Mouse (Mus musculus) adrenal gland, adult (tissue): Measurements from ENCODE around the gene 6030468B19Rik.
"Not testable (repeated sequence)": the region's sequence is repeated elsewhere in the genome, so short reads cannot be mapped to it uniquely, and the experiment has no call there.

Source experiments
- DNase-seq, 2 experiments: peaks; one replicate each; pipeline ENCODE4 v3.0.0; 2022 to 2023; ENCODE audit warnings: low spot score in 1 of 2; ENCODE audit not compliant: inconsistent age in 2 of 2

6030468B19Rik gene

GRCm38 (mm10) chr11:117801650-117802049 is 4.2 kb downstream of the 6030468B19Rik start:
- no peak for DNase-seq

- no peak for DNase-seq
Measured at GRCm38 (mm10) chr11:117803166-117803688, 5.8 kb downstream of the 6030468B19Rik start.

DNA sequence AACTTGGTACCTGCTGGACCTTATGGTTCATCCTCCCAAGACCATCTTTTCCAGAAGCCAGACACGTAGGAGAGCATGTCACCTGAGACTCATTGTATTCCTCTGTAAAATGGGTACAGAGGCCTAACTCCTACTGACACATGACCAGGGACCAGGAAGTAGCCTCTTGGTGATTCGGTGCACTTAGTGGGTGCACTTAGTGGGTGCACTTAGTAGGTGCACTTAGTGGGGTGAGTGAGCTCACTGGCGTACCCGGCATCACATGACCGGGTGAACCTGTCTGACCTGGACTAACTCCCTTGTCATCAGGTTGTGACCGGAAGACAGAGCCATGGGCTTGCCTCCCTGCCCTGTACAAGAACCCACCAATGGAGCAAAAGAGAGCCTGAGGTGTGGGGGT is 9.3 kb downstream of the 6030468B19Rik start:
- DNase-seq = no peak

DNA sequence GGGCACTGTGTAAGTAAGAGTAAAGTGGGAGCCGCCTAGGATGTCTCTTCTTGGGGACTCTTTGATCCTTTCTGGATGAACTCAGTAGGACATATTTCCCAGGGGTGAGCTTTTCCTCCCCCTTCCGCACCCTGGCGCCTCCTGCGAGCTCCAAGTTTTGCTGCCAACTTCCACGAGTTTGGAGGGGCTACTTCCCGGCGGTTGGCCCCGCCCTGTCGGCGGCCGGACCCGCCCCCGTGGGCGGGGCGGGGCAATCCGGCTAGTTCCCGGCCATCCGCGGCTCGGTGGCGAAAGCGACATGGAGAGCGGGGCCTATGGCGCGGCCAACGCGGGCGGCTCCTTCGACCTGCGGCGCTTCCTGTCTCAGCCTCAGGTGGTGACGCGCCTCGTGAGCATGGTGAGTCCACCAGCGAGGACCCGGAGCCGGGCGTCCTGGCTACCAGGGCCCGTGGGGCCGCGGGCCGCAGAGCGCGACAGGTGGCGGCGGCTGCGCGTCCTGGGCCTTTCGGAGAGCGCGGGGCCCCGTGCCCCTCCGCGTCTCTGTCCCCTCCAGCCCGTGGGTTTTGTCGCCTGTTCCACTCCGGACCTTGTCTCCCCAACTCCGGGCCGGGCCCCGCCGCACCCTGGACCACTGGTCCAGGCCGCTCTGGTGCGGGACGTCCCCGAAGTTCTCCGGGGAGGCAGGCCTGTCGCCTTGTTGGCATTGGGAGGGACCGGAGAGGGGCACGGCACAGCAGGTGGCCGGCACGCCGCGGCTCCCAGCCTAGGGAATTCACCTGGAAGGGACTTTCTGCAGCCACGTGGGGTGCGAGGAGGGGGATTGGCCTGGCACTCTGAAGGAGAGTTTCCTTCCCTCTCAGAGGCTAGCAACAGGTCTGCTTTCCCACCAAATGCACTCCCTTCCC is 12.2 kb downstream of the 6030468B19Rik start, which contains the start of the genes Gm20708 and Syngr2:
Gm20708 (plus strand) TSS at position 262 of the 905 bp plus-strand sequence.
Syngr2 (plus strand) TSS at position 262 of the 905 bp plus-strand sequence.
- DNase-seq = peak; percentile 81 to 91

- DNase-seq = peak; percentile 92 to 97
Measured at GRCm38 (mm10) chr11:117810401-117811046, 13.1 kb downstream of the 6030468B19Rik start.

- DNase-seq = no peak
Measured at GRCm38 (mm10) chr11:117813867-117814266, 16.4 kb downstream of the 6030468B19Rik start.

GRCm38 (mm10) chr11:117814704-117815366 is 17.4 kb downstream of the 6030468B19Rik start:
- no peak for DNase-seq

- DNase-seq = not testable (repeated sequence)
Measured at GRCm38 (mm10) chr11:117815850-117816249, 18.4 kb downstream of the 6030468B19Rik start.

GRCm38 (mm10) chr11:117816389-117816996 is 19.0 kb downstream of the 6030468B19Rik start:
- DNase-seq = no peak

DNA sequence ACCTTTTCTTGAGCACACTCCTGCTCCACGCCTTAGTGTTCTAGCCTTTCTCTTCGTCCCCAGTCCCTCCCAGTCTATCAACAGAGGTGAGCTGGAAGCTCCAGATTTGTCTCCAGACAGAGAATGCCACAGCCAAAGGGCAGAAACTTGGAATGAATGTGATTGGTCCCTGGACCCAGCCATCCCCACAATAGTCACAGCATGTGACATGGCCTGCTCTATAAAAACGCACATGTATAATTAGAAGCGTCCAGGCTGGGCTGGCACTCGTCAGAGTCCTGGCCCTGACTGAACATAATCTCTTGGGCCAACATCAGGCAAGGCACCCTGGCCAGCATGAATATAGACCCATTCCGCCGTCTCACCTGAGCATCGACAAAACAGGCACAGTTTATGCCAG is 21.6 kb downstream of the 6030468B19Rik start:
- DNase-seq = no peak

- no peak for DNase-seq
Measured at GRCm38 (mm10) chr11:117820173-117820572, 22.7 kb downstream of the 6030468B19Rik start.

- DNase-seq = peak; percentile 49 to 82
Measured at GRCm38 (mm10) chr11:117821868-117822267, 24.4 kb downstream of the 6030468B19Rik start.

DNA sequence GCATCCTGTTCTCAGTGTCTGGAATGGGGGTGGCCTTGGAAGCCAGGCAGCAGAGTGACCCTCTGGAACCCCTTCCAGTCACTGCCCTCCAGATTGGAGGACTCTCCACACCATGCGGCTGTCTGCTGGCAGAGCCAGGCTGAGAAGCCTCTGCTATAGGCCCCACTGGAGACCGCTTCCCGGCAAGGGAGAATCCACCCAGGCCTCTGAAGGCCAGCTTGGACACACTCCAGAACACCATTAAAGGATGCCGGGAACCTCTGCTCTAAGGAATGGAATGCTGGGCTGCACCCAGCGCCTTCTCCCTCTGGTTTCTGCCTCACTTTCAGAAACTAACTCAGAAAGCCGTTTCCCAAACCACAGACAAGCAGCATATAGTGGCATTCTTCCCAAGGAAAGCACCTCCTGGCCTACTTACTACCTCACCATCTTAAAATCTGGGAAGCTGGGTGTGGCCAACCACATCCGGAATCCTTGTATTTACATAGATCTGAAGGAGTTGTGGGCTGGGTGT is 25.3 kb downstream of the 6030468B19Rik start:
- peak in 1 of 2 experiments; percentile 52 for DNase-seq

- DNase-seq = no peak
Measured at GRCm38 (mm10) chr11:117823411-117823810, 26.0 kb downstream of the 6030468B19Rik start.

- peak; percentile 83 to 94 for DNase-seq
Measured at GRCm38 (mm10) chr11:117824060-117824969, 26.9 kb downstream of the 6030468B19Rik start.

- peak; percentile 78 to 88 for DNase-seq
Measured at GRCm38 (mm10) chr11:117825333-117826101, 28.1 kb downstream of the 6030468B19Rik start, which contains the start of the genes Afmid and Tk1. TSS of gene Afmid (plus strand) at chr11:117825924. TSS of gene Tk1 (minus strand) at chr11:117826092.

DNA sequence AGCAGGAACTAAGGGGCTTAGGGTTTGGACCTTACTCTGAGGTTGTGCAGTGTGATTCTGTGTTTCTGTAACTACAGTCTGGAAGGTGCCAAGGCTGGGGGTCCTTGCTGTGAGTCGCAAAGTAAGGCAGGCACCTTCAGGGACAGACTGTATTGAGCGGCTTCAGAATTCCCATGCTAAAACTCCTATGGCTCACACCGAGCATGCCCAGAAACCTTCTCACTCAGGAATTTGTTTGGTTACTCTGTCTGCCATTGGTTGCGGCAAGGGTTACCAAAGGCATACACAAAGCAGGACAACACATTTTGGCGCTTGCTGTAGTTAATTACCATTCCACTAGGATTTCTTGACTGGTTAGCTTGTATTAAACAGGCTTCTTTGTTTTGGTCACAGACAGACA is 28.7 kb downstream of the 6030468B19Rik start:
- DNase-seq = no peak

GRCm38 (mm10) chr11:117826916-117827315 is 29.5 kb downstream of the 6030468B19Rik start:
- no peak for DNase-seq
